Mouse (Mus musculus): ENCODE measurements around the gene Mast4. TPM values are rescaled to one million over a fixed set of nuclear protein-coding genes. Genes with fewer than 3 reads are reported as not detected.

Mast4 gene
- polyA plus RNA-seq, 1 experiment from 2014 or later, result 31.0 TPM

GRCm38 (mm10) chr13:102688121-102688520 lies 646.2 kb downstream of the Mast4 start:
- no peak overlapping the region for H3K4me3 ChIP-seq (ENCODE audit: low read length)
- no peaks in the 10 kb centered on the region for H3K27me3 ChIP-seq (ENCODE audit: control insufficient read depth, insufficient read depth, low read length)
- no peaks in the 10 kb centered on the region for H3K9me3 ChIP-seq (ENCODE audit: control insufficient read depth, low read length)
- no peak overlapping the region for H3K9ac ChIP-seq (ENCODE audit: low read depth, low read length)
- H3K4me2 ChIP-seq (replicated peaks; ENCODE audit: low read depth, low read length), result no peak overlapping the region
- H3K4me1 ChIP-seq (ENCODE audit: control insufficient read depth, insufficient read depth, low read length), result no peaks in the 10 kb centered on the region
- H3K36me3 ChIP-seq (ENCODE audit: control insufficient read depth, insufficient read depth, low read length), result no peaks in the 10 kb centered on the region
- WGBS, result 74% methylated on average over 1 of the region's 1 CpGs
- no peak for ATAC-seq (ENCODE audit: low FRiP score, low TSS enrichment)
- H3K27ac ChIP-seq (ENCODE audit: low read depth, low read length), result no peak overlapping the region

DNA sequence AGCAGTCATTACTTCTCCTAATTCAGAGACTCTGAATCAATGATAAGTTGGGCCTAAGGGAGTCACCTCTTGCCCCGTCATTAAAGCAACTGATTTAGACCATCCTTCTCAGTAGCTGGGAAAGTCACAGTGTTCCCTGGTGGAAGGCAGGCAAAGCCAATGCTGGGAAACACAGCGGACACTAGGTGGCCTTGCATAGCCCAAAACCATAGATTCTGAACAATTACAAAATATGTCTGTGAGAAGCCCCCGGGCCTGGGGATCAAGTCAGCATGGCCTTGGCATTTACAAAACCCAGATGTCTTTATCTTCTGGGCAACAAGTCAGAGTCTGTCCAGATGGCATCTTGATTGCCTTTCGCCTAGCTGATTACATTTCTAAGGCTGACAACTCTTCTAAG lies 649.4 kb downstream of the Mast4 start:
- Histone ChIP-seq H3K4me1 (ENCODE audit: control insufficient read depth, insufficient read depth, low read length) (no peaks in the 10 kb centered on the region), H3K9ac (ENCODE audit: low read depth, low read length) (no peak overlapping the region), H3K4me2 (replicated peaks; ENCODE audit: low read depth, low read length) (no peak overlapping the region), H3K9me3 (ENCODE audit: control insufficient read depth, low read length) (no peaks in the 10 kb centered on the region), H3K27me3 (ENCODE audit: control insufficient read depth, insufficient read depth, low read length) (no peaks in the 10 kb centered on the region), H3K36me3 (ENCODE audit: control insufficient read depth, insufficient read depth, low read length) (no peaks in the 10 kb centered on the region), H3K4me3 (ENCODE audit: low read length) (no peak overlapping the region), H3K27ac (ENCODE audit: low read depth, low read length) (no peak overlapping the region)
- 78% methylated on average over 4 of the region's 4 CpGs for whole genome bisulfite sequencing
- no peak for ATAC-seq (ENCODE audit: low FRiP score, low TSS enrichment)
